Mouse (Mus musculus): ENCODE results near the gene Gm49322. TPM values are rescaled to one million over a fixed set of nuclear protein-coding genes. Genes with fewer than 3 reads are reported as not detected.

Gene Gm49322
- total RNA-seq, 2 experiments from 2014 or later: 3.0 to 4.5 TPM

- H3K27ac ChIP-seq: peak overlapping the region; percentile 97
- TF ChIP-seq CTCF (conservative IDR thresholded peaks at IDR 0.05): no peak
- no peak for DNase-seq (ENCODE audit: low spot score in 2 of 2)
- H3K4me3 ChIP-seq: peak overlapping the region; percentile 59
Observed at GRCm38 (mm10) chr10:80573944-80574343, 31.9 kb upstream of the Gm49322 start.

- no peak for DNase-seq (ENCODE audit: low spot score in 2 of 2)
- peak overlapping the region; percentile 59 for H3K4me3 ChIP-seq
- H3K27ac ChIP-seq: peak overlapping the region; percentile 97
- TF ChIP-seq CTCF (conservative IDR thresholded peaks at IDR 0.05): no peak
Observed at GRCm38 (mm10) chr10:80574896-80575295, 30.9 kb upstream of the Gm49322 start.

GRCm38 (mm10) chr10:80575925-80576324, 29.9 kb upstream of the Gm49322 start:
- H3K4me3 ChIP-seq: peak overlapping the region; percentile 59
- DNase-seq (ENCODE audit: low spot score in 2 of 2): no peak
- peak overlapping the region; percentile 97 for H3K27ac ChIP-seq
- TF ChIP-seq CTCF (conservative IDR thresholded peaks at IDR 0.05): no peak

GRCm38 (mm10) chr10:80576351-80577194, 29.2 kb upstream of the Gm49322 start:
- no peak for DNase-seq (ENCODE audit: low spot score in 2 of 2)
- Histone ChIP-seq H3K4me3 (peak overlapping the region; percentile 59), H3K27ac (peak overlapping the region; percentile 97)
- no peak; the same call in 1 of the 2 replicates for TF ChIP-seq CTCF (conservative IDR thresholded peaks at IDR 0.05)

- peak within 1 kb of the TSS; percentile 59 for H3K4me3 ChIP-seq
- peak within 1 kb of the TSS; percentile 97 for H3K27ac ChIP-seq
- no peak for TF ChIP-seq CTCF (conservative IDR thresholded peaks at IDR 0.05)
- peak; percentile 96 to 97 for DNase-seq (ENCODE audit: low spot score in 2 of 2)
Observed at GRCm38 (mm10) chr10:80577195-80578130, 28.4 kb upstream of the Gm49322 start, which contains the start of gene Klf16. Gene Klf16, minus strand, starts transcription at chr10:80577321.

- DNase-seq (ENCODE audit: low spot score in 2 of 2): peak in 1 of 2 experiments; percentile 70
- H3K27ac ChIP-seq: peak overlapping the region; percentile 94
- peak overlapping the region; percentile 59 for H3K4me3 ChIP-seq
- TF ChIP-seq CTCF (conservative IDR thresholded peaks at IDR 0.05): peak; percentile 81
Observed at GRCm38 (mm10) chr10:80578131-80578750, 27.6 kb upstream of the Gm49322 start.

- Histone ChIP-seq H3K27ac (peak overlapping the region; percentile 94), H3K4me3 (peak overlapping the region; percentile 59; the same call in 1 of the 2 replicates)
- no peak for DNase-seq (ENCODE audit: low spot score in 2 of 2)
- TF ChIP-seq CTCF (conservative IDR thresholded peaks at IDR 0.05): peak; percentile 58
Observed at GRCm38 (mm10) chr10:80578911-80579310, 26.9 kb upstream of the Gm49322 start.

- peak overlapping the region; percentile 81 for H3K27ac ChIP-seq
- no peak for DNase-seq (ENCODE audit: low spot score in 2 of 2)
- H3K4me3 ChIP-seq: no peak overlapping the region
- TF ChIP-seq CTCF (conservative IDR thresholded peaks at IDR 0.05): no peak
Observed at GRCm38 (mm10) chr10:80583047-80583446, 22.8 kb upstream of the Gm49322 start.

- TF ChIP-seq CTCF (conservative IDR thresholded peaks at IDR 0.05): no peak
- DNase-seq (ENCODE audit: low spot score in 2 of 2): no peak
Observed at GRCm38 (mm10) chr10:80584045-80584488, 21.8 kb upstream of the Gm49322 start.

GRCm38 (mm10) chr10:80584642-80585552, 20.9 kb upstream of the Gm49322 start:
- DNase-seq (ENCODE audit: low spot score in 2 of 2): no peak
- no peak overlapping the region; the same call in 1 of the 2 replicates for H3K4me3 ChIP-seq
- TF ChIP-seq CTCF (conservative IDR thresholded peaks at IDR 0.05): no peak
- H3K27ac ChIP-seq: peak overlapping the region; percentile 81; the same call in 1 of the 2 replicates

More at GRCm38 (mm10) chr10:80584045-80584488, 21.8 kb upstream of the Gm49322 start:
- H3K27ac ChIP-seq: peak overlapping the region; percentile 81
- H3K4me3 ChIP-seq: no peak overlapping the region

- Histone ChIP-seq H3K27ac (peak overlapping the region; percentile 81; the same call in 1 of the 2 replicates), H3K4me3 (no peak overlapping the region; the same call in 1 of the 2 replicates)
- DNase-seq (ENCODE audit: low spot score in 2 of 2): no peak
- TF ChIP-seq CTCF (conservative IDR thresholded peaks at IDR 0.05): no peak
Observed at GRCm38 (mm10) chr10:80585581-80585980, 20.2 kb upstream of the Gm49322 start.

Measured in layer of hippocampus, adult 2 months (tissue).